In the genomic region with DNA sequence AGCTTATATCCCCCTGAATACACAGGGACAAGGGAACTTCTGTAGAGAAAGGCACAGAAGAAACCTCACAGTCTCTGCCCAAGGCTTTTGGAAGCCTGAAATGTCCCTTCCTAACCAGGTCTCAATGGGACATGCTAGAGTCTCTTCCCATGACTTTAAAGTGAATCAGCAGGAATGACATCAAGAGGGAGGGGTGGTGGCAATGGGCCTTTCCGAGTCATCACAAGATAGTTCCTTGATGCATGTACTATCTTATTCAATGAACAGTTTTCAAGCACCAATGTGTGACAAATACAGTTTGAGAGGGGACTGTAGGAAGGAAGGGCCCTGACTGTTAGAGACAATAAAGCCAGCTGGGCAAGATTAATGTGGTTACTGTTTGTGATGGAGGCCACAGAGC, we compare ENCODE assay signal across 14 mouse cellular contexts. TPM values are rescaled to one million over a fixed set of nuclear protein-coding genes. Genes with fewer than 3 reads are reported as not detected.
DNase-seq lines count a peak whose midpoint lies in the region; ATAC-seq lines count a peak whose summit lies in the region.
"Had no signal": no experiment of that assay in that cellular context is flagged by ENCODE, and none has a peak within 500 bp of the region (broad histone marks: within the 10 kb centered on the region; RNA-seq: fewer than 3 reads in every experiment).

No protein-coding gene starts in this region.

- H3K4me3 ChIP-seq in hindbrain, embryonic 10.5 days, result no peak overlapping the region
- no peak overlapping the region for H3K4me3 ChIP-seq in hindbrain, embryonic 11.5 days (ENCODE audit: low read depth, low read length)
- no peak overlapping the region for H3K4me3 ChIP-seq in lung, embryonic 15.5 days
- H3K4me3 ChIP-seq in liver, embryonic 11.5 days (ENCODE audit: low read depth, low read length), result no peak overlapping the region
- no peak overlapping the region for H3K4me3 ChIP-seq in liver, embryonic 15.5 days (replicated peaks)
- no peak overlapping the region for H3K4me3 ChIP-seq in intestine, embryonic 15.5 days (replicated peaks)
- H3K4me3 ChIP-seq: midbrain, embryonic 13.5 days had no signal

- no peak overlapping the region for H3K4me2 ChIP-seq in hindbrain, embryonic 11.5 days (replicated peaks; ENCODE audit: low read depth, low read length)
- H3K4me2 ChIP-seq in lung, embryonic 15.5 days, result no peak overlapping the region
- H3K4me2 ChIP-seq in liver, embryonic 11.5 days, result no peak overlapping the region
- 0 out of 2 replicates have a peak overlapping the region, but pooled peaks have one; percentile 62 for H3K4me2 ChIP-seq in liver, embryonic 15.5 days
- no peak overlapping the region for H3K4me2 ChIP-seq in intestine, embryonic 15.5 days (replicated peaks)
- H3K4me2 ChIP-seq: midbrain, embryonic 13.5 days had no signal

- H3K9me3 ChIP-seq in hindbrain, embryonic 10.5 days, result no peaks in the 10 kb centered on the region
- H3K9me3 ChIP-seq in hindbrain, embryonic 11.5 days (ENCODE audit: control insufficient read depth, low read length), result no peaks in the 10 kb centered on the region
- no peaks in the 10 kb centered on the region for H3K9me3 ChIP-seq in lung, embryonic 15.5 days
- H3K9me3 ChIP-seq in liver, embryonic 11.5 days (ENCODE audit: control insufficient read depth, low read length), result no peaks in the 10 kb centered on the region
- H3K9me3 ChIP-seq in liver, embryonic 15.5 days (replicated peaks), result no peaks in the 10 kb centered on the region
- no peaks in the 10 kb centered on the region for H3K9me3 ChIP-seq in intestine, embryonic 15.5 days
- H3K9me3 ChIP-seq: midbrain, embryonic 13.5 days had no signal

- 0 out of 2 replicates have a peak overlapping the region, but pooled peaks have one; percentile 45 for H3K27ac ChIP-seq in hindbrain, embryonic 10.5 days
- H3K27ac ChIP-seq in hindbrain, embryonic 11.5 days (ENCODE audit: low read depth, low read length), result no peak overlapping the region
- H3K27ac ChIP-seq in lung, embryonic 15.5 days, result peak overlapping the region; percentile 69
- peak overlapping the region; percentile 28 for H3K27ac ChIP-seq in liver, embryonic 11.5 days (ENCODE audit: low read depth, low read length)
- peak overlapping the region; percentile 51 for H3K27ac ChIP-seq in liver, embryonic 15.5 days (replicated peaks)
- no peak overlapping the region for H3K27ac ChIP-seq in intestine, embryonic 15.5 days
- H3K27ac ChIP-seq: midbrain, embryonic 13.5 days had no signal

- no peak for DNase-seq in hindbrain, embryonic 10.5 days (ENCODE audit: low spot score)
- DNase-seq in hindbrain, embryonic 11.5 days (ENCODE audit: low spot score), result no peak
- DNase-seq in lung, postnatal 14 days, result no peak
- no peak for DNase-seq in liver, embryonic 11.5 days (ENCODE audit: low spot score)
- DNase-seq: cerebellum, adult 11 months; cerebellum, postnatal 14 days; gastrocnemius, postnatal 36 days; kidney, adult 8-10 months; thymus, postnatal 4 days had no signal

- H3K36me3 ChIP-seq in hindbrain, embryonic 10.5 days, result no peaks in the 10 kb centered on the region
- H3K36me3 ChIP-seq in hindbrain, embryonic 11.5 days (ENCODE audit: control insufficient read depth, insufficient read depth, low read length), result no peaks in the 10 kb centered on the region
- no peaks in the 10 kb centered on the region for H3K36me3 ChIP-seq in lung, embryonic 15.5 days
- no peaks in the 10 kb centered on the region for H3K36me3 ChIP-seq in liver, embryonic 11.5 days (ENCODE audit: control insufficient read depth, insufficient read depth, low read length)
- H3K36me3 ChIP-seq in liver, embryonic 15.5 days (replicated peaks), result no peaks in the 10 kb centered on the region
- H3K36me3 ChIP-seq in intestine, embryonic 15.5 days, result no peaks in the 10 kb centered on the region
- H3K36me3 ChIP-seq: midbrain, embryonic 13.5 days had no signal

- WGBS in hindbrain, embryonic 10.5 days, result 95% methylated on average over 1 of the region's 1 CpGs
- 81% methylated on average over 1 of the region's 1 CpGs for WGBS in hindbrain, embryonic 11.5 days
- 70% methylated on average over 1 of the region's 1 CpGs for WGBS in lung, embryonic 15.5 days
- WGBS in liver, embryonic 11.5 days, result 61% methylated on average over 1 of the region's 1 CpGs
- 32% methylated on average over 1 of the region's 1 CpGs for WGBS in liver, embryonic 15.5 days (ENCODE audit: insufficient replicate concordance)
- 89% methylated on average over 1 of the region's 1 CpGs for WGBS in intestine, embryonic 15.5 days

- peaks cover 34% of the 10 kb centered on the region for H3K4me1 ChIP-seq in hindbrain, embryonic 10.5 days (replicated peaks)
- H3K4me1 ChIP-seq in hindbrain, embryonic 11.5 days (replicated peaks; ENCODE audit: control insufficient read depth, insufficient read depth, low read length), result no peaks in the 10 kb centered on the region
- H3K4me1 ChIP-seq in lung, embryonic 15.5 days, result no peaks in the 10 kb centered on the region
- H3K4me1 ChIP-seq in liver, embryonic 11.5 days (replicated peaks; ENCODE audit: control insufficient read depth, insufficient read depth, low read length), result peaks cover 40% of the 10 kb centered on the region
- peaks cover 79% of the 10 kb centered on the region for H3K4me1 ChIP-seq in liver, embryonic 15.5 days (replicated peaks)
- 0 out of 2 replicates have a peak, but pooled peaks cover 2% of the 10 kb centered on the region for H3K4me1 ChIP-seq in intestine, embryonic 15.5 days (replicated peaks)

- H3K9ac ChIP-seq in hindbrain, embryonic 11.5 days (ENCODE audit: low read depth, low read length), result no peak overlapping the region
- H3K9ac ChIP-seq in lung, embryonic 15.5 days, result no peak overlapping the region
- H3K9ac ChIP-seq in liver, embryonic 11.5 days (ENCODE audit: low read depth, low read length), result no peak overlapping the region
- H3K9ac ChIP-seq in liver, embryonic 15.5 days, result no peak overlapping the region
- no peak overlapping the region for H3K9ac ChIP-seq in intestine, embryonic 15.5 days
- H3K9ac ChIP-seq: midbrain, embryonic 13.5 days had no signal

- no peak for ATAC-seq in hindbrain, embryonic 11.5 days (ENCODE audit: low FRiP score)
- no peak for ATAC-seq in lung, embryonic 15.5 days (ENCODE audit: borderline replicate concordance, extremely low read depth, low FRiP score, low TSS enrichment)
- no peak for ATAC-seq in liver, embryonic 11.5 days (replicated peaks; ENCODE audit: low FRiP score)
- ATAC-seq in liver, embryonic 15.5 days (ENCODE audit: insufficient read depth), result no peak
- no peak for ATAC-seq in intestine, embryonic 15.5 days
- ATAC-seq: hindbrain, embryonic 16.5 days; midbrain, embryonic 13.5 days had no signal

- H3K27me3 ChIP-seq in hindbrain, embryonic 10.5 days (ENCODE audit: insufficient read depth, poor library complexity, severe bottlenecking), result peaks cover 14% of the 10 kb centered on the region
- H3K27me3 ChIP-seq in hindbrain, embryonic 11.5 days (ENCODE audit: control insufficient read depth, insufficient read depth, low read length), result no peaks in the 10 kb centered on the region
- no peaks in the 10 kb centered on the region for H3K27me3 ChIP-seq in lung, embryonic 15.5 days
- H3K27me3 ChIP-seq in liver, embryonic 11.5 days (replicated peaks; ENCODE audit: control insufficient read depth, insufficient read depth, low read length), result no peaks in the 10 kb centered on the region
- no peaks in the 10 kb centered on the region for H3K27me3 ChIP-seq in liver, embryonic 15.5 days
- no peaks in the 10 kb centered on the region for H3K27me3 ChIP-seq in intestine, embryonic 15.5 days (replicated peaks)
- H3K27me3 ChIP-seq: midbrain, embryonic 13.5 days had no signal

RNA-seq across cellular contexts. Expression of gene Tspan18, which starts 20.3 kb away (rescaled TPM):
- 48.6 and 55.1 TPM in 2 replicates for polyA plus RNA-seq in hindbrain, embryonic 10.5 days (2016; fragmentation: Nextera tagmentation; extraction: Ambion mirVana)
- polyA plus RNA-seq in hindbrain, embryonic 11.5 days (2014; fragmentation: Nextera tagmentation; extraction: Ambion mirVana), result 61.0 and 71.4 TPM in 2 replicates
- polyA plus RNA-seq in lung, embryonic 15.5 days (2015; fragmentation: Nextera tagmentation; extraction: Ambion mirVana), result 25.4 and 29.0 TPM in 2 replicates
- 19.4 and 19.5 TPM in 2 replicates for polyA plus RNA-seq in liver, embryonic 11.5 days (2014; fragmentation: Nextera tagmentation; extraction: Ambion mirVana)
- polyA plus RNA-seq in liver, embryonic 15.5 days (2015; fragmentation: Nextera tagmentation; extraction: Ambion mirVana), result 2.7 TPM in 2 replicates
- 21.4 and 23.0 TPM in 2 replicates for polyA plus RNA-seq in intestine, embryonic 15.5 days (2015; fragmentation: Nextera tagmentation; extraction: Ambion mirVana)

Comparison
In these comparisons a context has a peak if more than half of its experiments do, and no peak if none do; other contexts are left out.
1. H3K27ac ChIP-seq: peak in hindbrain, embryonic 10.5 days (single experiment), lung, embryonic 15.5 days (single experiment), liver, embryonic 11.5 days (single experiment) and liver, embryonic 15.5 days (single experiment); none in hindbrain, embryonic 11.5 days (single experiment) and intestine, embryonic 15.5 days (single experiment).